ENCODE assay signal across 9 mouse cellular contexts in genomic region chr9:64934015-64934754, GRCm38 (mm10). TPM values are rescaled to one million over a fixed set of nuclear protein-coding genes. Genes with fewer than 3 reads are reported as not detected.
A peak's percentile ranks its signal among the peaks of the same experiment; 100 is the strongest.
DNase-seq lines count a peak whose midpoint lies in the region; ATAC-seq lines count a peak whose summit lies in the region.
"Had no signal": no experiment of that assay in that cellular context is flagged by ENCODE, and none has a peak within 500 bp of the region (broad histone marks: within the 10 kb centered on the region; RNA-seq: fewer than 3 reads in every experiment).

No protein-coding gene starts in this region.

- WGBS in heart, embryonic 16.5 days, result 28% methylated on average over 15 of the region's 15 CpGs
- 20% methylated on average over 15 of the region's 15 CpGs for WGBS in large intestine, adult 2 months

- H3K9ac ChIP-seq in heart, embryonic 16.5 days (ENCODE audit: low read length), result no peak overlapping the region

- peak overlapping the region; percentile 49; the same call in 1 of the 2 replicates for H3K27ac ChIP-seq in heart, embryonic 16.5 days (ENCODE audit: low read length)

- peak; percentile 43 for ATAC-seq in heart, embryonic 16.5 days (replicated peaks; ENCODE audit: extremely low read depth, insufficient read depth, low FRiP score)

- no peak overlapping the region for H3K4me3 ChIP-seq in heart, embryonic 16.5 days (ENCODE audit: low read length)
- H3K4me3 ChIP-seq: myocyte had no signal

- peaks cover 31% of the 10 kb centered on the region for H3K4me1 ChIP-seq in heart, embryonic 16.5 days (ENCODE audit: control insufficient read depth, insufficient read depth, low read length)

- no peak overlapping the region for H3K4me2 ChIP-seq in heart, embryonic 16.5 days (ENCODE audit: low read depth, low read length)

- H3K9me3 ChIP-seq in heart, embryonic 16.5 days (replicated peaks; ENCODE audit: control insufficient read depth, low read length), result no peaks in the 10 kb centered on the region

- DNase-seq in ovary, adult 18-20 months (ENCODE audit: low spot score), result peak; percentile 57
- no peak for DNase-seq in ovary, postnatal 10 days (ENCODE audit: low spot score)
- peak; percentile 29 for DNase-seq in embryo, embryonic 11.5 days (ENCODE audit: low read depth, low spot score)
- DNase-seq in large intestine, adult 2 months (ENCODE audit: low read depth, low spot score), result peak; percentile 81
- peak; percentile 64 for DNase-seq in mesoderm, embryonic 11.5 days (ENCODE audit: low read depth, low spot score)
- no peak for DNase-seq in yolk sac, embryonic 10.5 days (ENCODE audit: low spot score)
- no peak for DNase-seq in right cerebral cortex, postnatal 36 days (ENCODE audit: low spot score in 2 of 2)

- no peaks in the 10 kb centered on the region for H3K27me3 ChIP-seq in heart, embryonic 16.5 days (ENCODE audit: control insufficient read depth, insufficient read depth, low read length)

- no peaks in the 10 kb centered on the region for H3K36me3 ChIP-seq in heart, embryonic 16.5 days (ENCODE audit: control insufficient read depth, insufficient read depth)

RNA-seq across cellular contexts. Expression of gene Slc24a1, which starts 17.2 kb away (rescaled TPM):
- 0.04 TPM in 1 of 2 replicates, not detected in the other for polyA plus RNA-seq in heart, embryonic 16.5 days (2015; fragmentation: Nextera tagmentation; extraction: Ambion mirVana)
- polyA plus RNA-seq in large intestine, adult 2 months (2012; rRNA removed), result not detected in 2 replicates

RNA-seq across cellular contexts. Expression of gene Ints14, which starts 26.5 kb away (rescaled TPM):
- polyA plus RNA-seq in heart, embryonic 16.5 days (2015; fragmentation: Nextera tagmentation; extraction: Ambion mirVana), result 36.0 and 38.8 TPM in 2 replicates
- 13.5 and 15.6 TPM in 2 replicates for polyA plus RNA-seq in large intestine, adult 2 months (2012; rRNA removed)

Comparison
In these comparisons a context has a peak if more than half of its experiments do, and no peak if none do; other contexts are left out.
1. DNase-seq: peak in ovary, adult 18-20 months (single experiment), embryo, embryonic 11.5 days (single experiment), large intestine, adult 2 months (single experiment) and mesoderm, embryonic 11.5 days (single experiment); none in ovary, postnatal 10 days (single experiment), yolk sac, embryonic 10.5 days (single experiment) and right cerebral cortex, postnatal 36 days (0 of 2).